Mouse (Mus musculus) heart, adult 2 months (tissue): Measurements from ENCODE around the gene Slc24a3.

ENCODE experiments used
- CTCF ChIP-seq: fragments of 200-600 bp; IDR thresholded peaks from 2 replicates; pipeline ENCODE4 v1.8.1; 2022; ENCODE audit warnings: antibody characterized with exemption, mild to moderate bottlenecking, moderate library complexity
- EP300 ChIP-seq: fragments of 200-500 bp; IDR thresholded peaks from 2 replicates; pipeline ENCODE4 v1.6.1; 2011; ENCODE audit warnings: low read depth, low read length, control low read depth; ENCODE audit not compliant: insufficient read depth
- POLR2A ChIP-seq: fragments of 200-500 bp; IDR thresholded peaks from 2 replicates; pipeline ENCODE4 v1.6.1; 2011; ENCODE audit warnings: mild to moderate bottlenecking, low read depth, low read length, control low read depth; ENCODE audit not compliant: insufficient read depth

GRCm38 (mm10) chr2:145213587-145213986, 46.0 kb downstream of the Slc24a3 start:
- TF ChIP-seq CTCF = no peak
- no peak for TF ChIP-seq POLR2A
- TF ChIP-seq EP300 = no peak
